Mouse (Mus musculus): ENCODE measurements around the gene Tgfbr3. TPM values are rescaled to one million over a fixed set of nuclear protein-coding genes. Genes with fewer than 3 reads are reported as not detected.

The Tgfbr3 gene
- polyA plus RNA-seq, 1 experiment from 2014 or later, result 21.4 TPM

DNA sequence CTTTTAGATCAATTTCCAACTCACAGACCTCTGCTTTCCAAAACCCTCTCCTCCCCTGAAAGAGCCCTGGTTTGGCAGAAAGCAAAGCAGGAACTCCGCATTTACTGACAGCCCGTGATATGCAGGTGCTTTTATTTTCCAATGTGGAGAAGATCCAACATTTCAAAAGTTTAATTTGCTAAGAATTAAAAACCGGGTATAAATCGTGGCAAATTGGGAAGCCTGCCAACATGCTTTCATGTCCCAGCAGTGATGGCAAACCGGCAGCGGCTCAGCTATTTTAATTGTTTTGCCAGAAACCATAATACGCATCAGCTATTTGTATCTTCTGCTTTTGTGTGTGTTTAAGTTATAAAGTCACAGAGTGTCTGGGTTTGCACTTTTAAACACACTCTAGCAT is 162.9 kb downstream of the Tgfbr3 start:
- Histone ChIP-seq H3K4me1 (ENCODE audit: insufficient read depth, low read depth, low read length) (peaks cover 3% of the 10 kb centered on the region; the same call in 1 of the 2 replicates), H3K27ac (ENCODE audit: low read length) (no peak overlapping the region), H3K4me2 (replicated peaks; ENCODE audit: low read depth, low read length) (no peak overlapping the region), H3K9ac (replicated peaks; ENCODE audit: low read depth) (no peak overlapping the region), H3K9me3 (ENCODE audit: low read length) (no peaks in the 10 kb centered on the region), H3K36me3 (ENCODE audit: insufficient read depth, low read length) (peaks cover 17% of the 10 kb centered on the region; the same call in 1 of the 2 replicates), H3K4me3 (ENCODE audit: low read depth, low read length) (no peak overlapping the region), H3K27me3 (replicated peaks; ENCODE audit: insufficient read depth, low read length) (no peaks in the 10 kb centered on the region)
- no peak for TF ChIP-seq EP300 (IDR thresholded peaks at IDR 0.05)
- no peak for TF ChIP-seq CTCF (IDR thresholded peaks at IDR 0.05)
- WGBS, result 44% methylated on average over 7 of the region's 7 CpGs
- ATAC-seq, result no peak
- DNase-seq (ENCODE audit: low spot score), result no peak

- Histone ChIP-seq H3K4me1 (ENCODE audit: insufficient read depth, low read depth, low read length) (peaks cover 6% of the 10 kb centered on the region), H3K27me3 (replicated peaks; ENCODE audit: insufficient read depth, low read length) (no peaks in the 10 kb centered on the region), H3K27ac (ENCODE audit: low read length) (no peak overlapping the region), H3K9me3 (ENCODE audit: low read length) (no peaks in the 10 kb centered on the region), H3K9ac (replicated peaks; ENCODE audit: low read depth) (no peak overlapping the region), H3K4me3 (ENCODE audit: low read depth, low read length) (no peak overlapping the region), H3K4me2 (replicated peaks; ENCODE audit: low read depth, low read length) (no peak overlapping the region), H3K36me3 (ENCODE audit: insufficient read depth, low read length) (peaks cover 17% of the 10 kb centered on the region; the same call in 1 of the 2 replicates)
- WGBS, result 67% methylated on average over 6 of the region's 6 CpGs
- no peak for DNase-seq (ENCODE audit: low spot score)
- no peak for TF ChIP-seq EP300 (IDR thresholded peaks at IDR 0.05)
- no peak for TF ChIP-seq CTCF (IDR thresholded peaks at IDR 0.05)
- no peak for ATAC-seq
Measured at GRCm38 (mm10) chr5:107125131-107125530, 164.3 kb downstream of the Tgfbr3 start.

GRCm38 (mm10) chr5:107124531-107124930 is 164.9 kb downstream of the Tgfbr3 start:
- Histone ChIP-seq H3K9ac (replicated peaks; ENCODE audit: low read depth) (no peak overlapping the region), H3K9me3 (ENCODE audit: low read length) (no peaks in the 10 kb centered on the region), H3K4me3 (ENCODE audit: low read depth, low read length) (no peak overlapping the region), H3K36me3 (ENCODE audit: insufficient read depth, low read length) (peaks cover 13% of the 10 kb centered on the region; the same call in 1 of the 2 replicates), H3K4me2 (replicated peaks; ENCODE audit: low read depth, low read length) (no peak overlapping the region), H3K27me3 (replicated peaks; ENCODE audit: insufficient read depth, low read length) (no peaks in the 10 kb centered on the region), H3K27ac (ENCODE audit: low read length) (no peak overlapping the region), H3K4me1 (ENCODE audit: insufficient read depth, low read depth, low read length) (peaks cover 10% of the 10 kb centered on the region)
- DNase-seq (ENCODE audit: low spot score) (peak; percentile 36), ATAC-seq (peak; percentile 11; the same call in 1 of the 2 replicates)
- WGBS, result 38% methylated on average over 7 of the region's 7 CpGs
- no peak for TF ChIP-seq CTCF (IDR thresholded peaks at IDR 0.05)
- no peak; the same call in 1 of the 2 replicates for TF ChIP-seq EP300 (IDR thresholded peaks at IDR 0.05)

DNA sequence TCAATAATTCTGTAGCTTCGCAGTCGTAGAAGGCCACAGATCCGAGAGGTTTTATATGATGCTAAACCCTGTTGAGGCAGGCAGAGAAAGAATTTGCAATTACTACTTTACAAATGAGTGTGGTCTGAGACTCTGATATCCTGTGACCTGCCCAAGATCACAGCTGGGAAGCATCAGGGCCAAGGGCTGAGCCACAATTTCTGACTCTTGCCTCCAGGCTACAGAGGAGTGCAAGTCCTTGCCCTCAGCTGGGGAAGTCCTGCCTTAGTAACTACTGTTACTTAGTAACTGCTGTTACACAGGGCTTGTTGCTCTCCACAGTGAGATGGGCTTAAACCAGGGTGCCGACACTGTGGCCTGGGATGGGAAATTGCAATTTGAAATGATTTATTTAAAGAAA is 166.8 kb downstream of the Tgfbr3 start:
- H3K27me3 ChIP-seq (replicated peaks; ENCODE audit: insufficient read depth, low read length), result no peaks in the 10 kb centered on the region
- H3K36me3 ChIP-seq (ENCODE audit: insufficient read depth, low read length), result 0 out of 2 replicates have a peak, but pooled peaks cover 4% of the 10 kb centered on the region
- TF ChIP-seq EP300 (IDR thresholded peaks at IDR 0.05), result no peak
- TF ChIP-seq CTCF (IDR thresholded peaks at IDR 0.05), result no peak
- H3K4me3 ChIP-seq (ENCODE audit: low read depth, low read length), result no peak overlapping the region
- WGBS, result 89% methylated on average over 4 of the region's 4 CpGs
- ATAC-seq (no peak), DNase-seq (ENCODE audit: low spot score) (no peak)
- H3K9me3 ChIP-seq (ENCODE audit: low read length), result no peaks in the 10 kb centered on the region
- H3K27ac ChIP-seq (ENCODE audit: low read length), result no peak overlapping the region
- peaks cover 10% of the 10 kb centered on the region for H3K4me1 ChIP-seq (ENCODE audit: insufficient read depth, low read depth, low read length)
- H3K4me2 ChIP-seq (replicated peaks; ENCODE audit: low read depth, low read length), result no peak overlapping the region
- H3K9ac ChIP-seq (replicated peaks; ENCODE audit: low read depth), result no peak overlapping the region

GRCm38 (mm10) chr5:107121086-107121485 is 168.3 kb downstream of the Tgfbr3 start:
- no peak overlapping the region for H3K4me3 ChIP-seq (ENCODE audit: low read depth, low read length)
- H3K27ac ChIP-seq (ENCODE audit: low read length), result peak overlapping the region; percentile 77
- H3K36me3 ChIP-seq (ENCODE audit: insufficient read depth, low read length), result no peaks in the 10 kb centered on the region
- peaks cover 10% of the 10 kb centered on the region for H3K4me1 ChIP-seq (ENCODE audit: insufficient read depth, low read depth, low read length)
- DNase-seq (ENCODE audit: low spot score) (peak; percentile 94), ATAC-seq (peak; percentile 82)
- H3K9ac ChIP-seq (replicated peaks; ENCODE audit: low read depth), result no peak overlapping the region
- TF ChIP-seq CTCF (IDR thresholded peaks at IDR 0.05), result no peak
- peak; percentile 99 for TF ChIP-seq EP300 (IDR thresholded peaks at IDR 0.05)
- no peaks in the 10 kb centered on the region for H3K27me3 ChIP-seq (replicated peaks; ENCODE audit: insufficient read depth, low read length)
- H3K4me2 ChIP-seq (replicated peaks; ENCODE audit: low read depth, low read length), result no peak overlapping the region
- no peaks in the 10 kb centered on the region for H3K9me3 ChIP-seq (ENCODE audit: low read length)
- 14% methylated on average over 10 of the region's 10 CpGs for WGBS

DNA sequence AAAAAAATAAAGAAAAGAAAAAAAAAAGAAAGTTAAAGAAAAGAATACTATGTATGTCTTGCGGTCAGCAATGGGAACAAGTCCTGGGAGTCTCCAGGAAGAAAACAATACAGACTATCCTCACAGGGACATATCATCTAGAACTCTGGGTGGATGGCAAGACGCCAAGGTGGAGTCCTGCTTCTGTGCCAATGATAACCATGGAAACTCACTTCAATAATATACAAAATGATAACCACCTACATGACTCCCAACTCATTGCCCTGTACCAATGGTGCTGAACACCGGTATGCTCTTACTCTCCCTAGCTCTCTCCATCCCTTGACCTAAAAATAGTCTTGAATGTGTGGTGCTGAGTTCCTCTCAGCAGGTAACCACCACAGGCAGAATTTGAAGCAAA is 168.8 kb downstream of the Tgfbr3 start:
- ATAC-seq (peak; percentile 37), DNase-seq (ENCODE audit: low spot score) (peak; percentile 78)
- TF ChIP-seq CTCF (IDR thresholded peaks at IDR 0.05) (no peak), EP300 (IDR thresholded peaks at IDR 0.05) (no peak)
- Histone ChIP-seq H3K4me2 (replicated peaks; ENCODE audit: low read depth, low read length) (no peak overlapping the region), H3K9ac (replicated peaks; ENCODE audit: low read depth) (no peak overlapping the region), H3K27me3 (replicated peaks; ENCODE audit: insufficient read depth, low read length) (no peaks in the 10 kb centered on the region), H3K4me1 (ENCODE audit: insufficient read depth, low read depth, low read length) (peaks cover 10% of the 10 kb centered on the region), H3K36me3 (ENCODE audit: insufficient read depth, low read length) (no peaks in the 10 kb centered on the region), H3K4me3 (ENCODE audit: low read depth, low read length) (no peak overlapping the region), H3K27ac (ENCODE audit: low read length) (peak overlapping the region; percentile 77; the same call in 1 of the 2 replicates), H3K9me3 (ENCODE audit: low read length) (no peaks in the 10 kb centered on the region)
- 51% methylated on average over 3 of the region's 3 CpGs for WGBS

DNA sequence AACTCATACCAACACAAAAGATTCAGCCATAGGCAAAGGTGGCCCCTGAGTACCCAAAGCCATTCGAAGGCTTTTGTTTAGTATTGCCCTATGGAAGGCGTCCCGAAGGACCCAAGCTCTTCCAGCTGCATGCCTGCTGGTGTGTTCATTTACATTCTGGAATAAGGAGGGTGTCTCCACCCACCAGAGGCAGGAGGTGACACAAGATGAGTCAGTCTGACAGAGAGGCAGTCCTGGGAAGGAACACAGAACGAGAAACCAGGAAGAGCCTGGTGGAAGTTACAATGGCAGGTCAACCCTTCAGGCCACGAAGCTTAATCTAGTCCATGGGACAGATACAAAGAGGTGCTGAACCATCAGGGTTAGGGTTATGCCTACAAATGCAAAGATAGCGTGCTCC is 169.5 kb downstream of the Tgfbr3 start:
- Histone ChIP-seq H3K27ac (ENCODE audit: low read length) (no peak overlapping the region), H3K36me3 (ENCODE audit: insufficient read depth, low read length) (no peaks in the 10 kb centered on the region), H3K27me3 (replicated peaks; ENCODE audit: insufficient read depth, low read length) (no peaks in the 10 kb centered on the region), H3K9me3 (ENCODE audit: low read length) (no peaks in the 10 kb centered on the region), H3K4me3 (ENCODE audit: low read depth, low read length) (no peak overlapping the region), H3K4me2 (replicated peaks; ENCODE audit: low read depth, low read length) (no peak overlapping the region), H3K9ac (replicated peaks; ENCODE audit: low read depth) (no peak overlapping the region), H3K4me1 (ENCODE audit: insufficient read depth, low read depth, low read length) (peaks cover 10% of the 10 kb centered on the region)
- DNase-seq (ENCODE audit: low spot score) (peak; percentile 63), ATAC-seq (peak; percentile 36)
- TF ChIP-seq CTCF (IDR thresholded peaks at IDR 0.05), result no peak
- peak; percentile 23; the same call in 1 of the 2 replicates for TF ChIP-seq EP300 (IDR thresholded peaks at IDR 0.05)
- 55% methylated on average over 6 of the region's 6 CpGs for WGBS
